Comparison of ENCODE assay signal across 27 mouse cellular contexts in genomic region chr3:69428221-69428620, GRCm38 (mm10).
A peak's percentile ranks its signal among the peaks of the same experiment; 100 is the strongest.
DNase-seq lines count a peak whose midpoint lies in the region; ATAC-seq and TF ChIP-seq lines count a peak whose summit lies in the region.
"Had no signal": no experiment of that assay in that cellular context is flagged by ENCODE, and none has a peak within 500 bp of the region (broad histone marks: within the 10 kb centered on the region; RNA-seq: fewer than 3 reads in every experiment).

No protein-coding gene starts in this region.

- WGBS in hindbrain, embryonic 11.5 days, result 21% methylated on average over 3 of the region's 3 CpGs
- 17% methylated on average over 3 of the region's 3 CpGs for WGBS in hindbrain, embryonic 16.5 days
- 7% methylated on average over 3 of the region's 3 CpGs for WGBS in midbrain, embryonic 14.5 days

- no peaks in the 10 kb centered on the region for H3K36me3 ChIP-seq in hindbrain, embryonic 11.5 days (ENCODE audit: control insufficient read depth, insufficient read depth, low read length)
- H3K36me3 ChIP-seq in hindbrain, embryonic 16.5 days (ENCODE audit: control insufficient read depth, insufficient read depth, low read length), result no peaks in the 10 kb centered on the region
- no peaks in the 10 kb centered on the region for H3K36me3 ChIP-seq in midbrain, embryonic 14.5 days (ENCODE audit: control insufficient read depth, insufficient read depth, low read length)
- H3K36me3 ChIP-seq: embryonic facial prominence, embryonic 13.5 days; heart, embryonic 12.5 days; hindbrain, embryonic 15.5 days; limb, embryonic 12.5 days had no signal

- H3K4me2 ChIP-seq in hindbrain, embryonic 11.5 days (replicated peaks; ENCODE audit: low read depth, low read length), result no peak overlapping the region
- H3K4me2 ChIP-seq in hindbrain, embryonic 16.5 days (ENCODE audit: low read length), result no peak overlapping the region
- no peak overlapping the region for H3K4me2 ChIP-seq in midbrain, embryonic 14.5 days (ENCODE audit: low read length)
- H3K4me2 ChIP-seq: embryonic facial prominence, embryonic 13.5 days; forebrain, embryonic 13.5 days; heart, embryonic 12.5 days; hindbrain, embryonic 15.5 days; limb, embryonic 12.5 days; liver, embryonic 11.5 days had no signal

- H3K27me3 ChIP-seq in hindbrain, embryonic 11.5 days (ENCODE audit: control insufficient read depth, insufficient read depth, low read length), result no peaks in the 10 kb centered on the region
- H3K27me3 ChIP-seq in hindbrain, embryonic 16.5 days (replicated peaks; ENCODE audit: control insufficient read depth, insufficient read depth, low read length), result no peaks in the 10 kb centered on the region
- H3K27me3 ChIP-seq in midbrain, embryonic 14.5 days (ENCODE audit: control insufficient read depth, insufficient read depth, low read length), result no peaks in the 10 kb centered on the region
- H3K27me3 ChIP-seq: embryonic facial prominence, embryonic 13.5 days; forebrain, embryonic 13.5 days; heart, embryonic 12.5 days; hindbrain, embryonic 15.5 days; limb, embryonic 12.5 days had no signal

- peaks cover 3% of the 10 kb centered on the region; the same call in 1 of the 2 replicates for H3K4me1 ChIP-seq in hindbrain, embryonic 11.5 days (replicated peaks; ENCODE audit: control insufficient read depth, insufficient read depth, low read length)
- H3K4me1 ChIP-seq in hindbrain, embryonic 16.5 days (ENCODE audit: control insufficient read depth, insufficient read depth, low read depth, low read length), result no peaks in the 10 kb centered on the region
- H3K4me1 ChIP-seq in midbrain, embryonic 14.5 days (ENCODE audit: control insufficient read depth, insufficient read depth, low read length), result no peaks in the 10 kb centered on the region
- H3K4me1 ChIP-seq: embryonic facial prominence, embryonic 13.5 days; hindbrain, embryonic 15.5 days had no signal

- no peak overlapping the region for H3K9ac ChIP-seq in hindbrain, embryonic 11.5 days (ENCODE audit: low read depth, low read length)
- H3K9ac ChIP-seq in hindbrain, embryonic 16.5 days (ENCODE audit: low read depth, low read length), result no peak overlapping the region
- H3K9ac ChIP-seq in midbrain, embryonic 14.5 days (replicated peaks; ENCODE audit: low read length), result no peak overlapping the region
- H3K9ac ChIP-seq: embryonic facial prominence, embryonic 13.5 days; forebrain, embryonic 13.5 days; heart, embryonic 12.5 days; hindbrain, embryonic 15.5 days; limb, embryonic 12.5 days; liver, postnatal 0 days had no signal

- peak; percentile 41 for DNase-seq in hindbrain, embryonic 11.5 days (ENCODE audit: low spot score)
- peak; percentile 51 for DNase-seq in MN1 (ENCODE audit: low spot score)
- DNase-seq in brain, embryonic 14.5 days (ENCODE audit: low read depth), result peak; percentile 44
- DNase-seq in midbrain, embryonic 14.5 days, result peak; percentile 28
- no peak for DNase-seq in cerebellum, postnatal 14 days
- DNase-seq in cerebellum, adult 8-10 months, result no peak
- DNase-seq: adrenal gland, adult 8-10 months; cerebellum, adult 9-10 months; gastrocnemius, postnatal 25 days; heart, adult 18-20 months; heart, postnatal 10 days; kidney, postnatal 25 days; liver, postnatal 0 days; thymus, postnatal 25 days had no signal

- H3K4me3 ChIP-seq in hindbrain, embryonic 11.5 days (ENCODE audit: low read depth, low read length), result no peak overlapping the region
- H3K4me3 ChIP-seq in hindbrain, embryonic 16.5 days (ENCODE audit: low read length), result no peak overlapping the region
- H3K4me3 ChIP-seq in midbrain, embryonic 14.5 days (replicated peaks; ENCODE audit: low read depth, low read length), result no peak overlapping the region
- H3K4me3 ChIP-seq: embryonic facial prominence, embryonic 13.5 days; erythroblast, embryonic 14.5 days; forebrain, embryonic 13.5 days; heart, embryonic 12.5 days; hindbrain, embryonic 15.5 days; layer of hippocampus, adult 2 months; limb, embryonic 12.5 days had no signal

- TF ChIP-seq POLR2A in brain, embryonic 14.5 days (IDR thresholded peaks at IDR 0.05; ENCODE audit: borderline replicate concordance, extremely low read depth, insufficient read depth, insufficient read length, poor library complexity, severe bottlenecking), result no peak

- H3K27ac ChIP-seq in hindbrain, embryonic 11.5 days (ENCODE audit: low read depth, low read length), result peak overlapping the region; percentile 39; the same call in 1 of the 2 replicates
- no peak overlapping the region for H3K27ac ChIP-seq in hindbrain, embryonic 16.5 days (ENCODE audit: low read depth, low read length)
- no peak overlapping the region for H3K27ac ChIP-seq in midbrain, embryonic 14.5 days (replicated peaks; ENCODE audit: low read depth, low read length)
- H3K27ac ChIP-seq: embryonic facial prominence, embryonic 13.5 days; forebrain, embryonic 13.5 days; hindbrain, embryonic 15.5 days; layer of hippocampus, adult 2 months; limb, embryonic 12.5 days; macrophage had no signal

- TF ChIP-seq CTCF in brain, embryonic 14.5 days (IDR thresholded peaks at IDR 0.05; ENCODE audit: borderline replicate concordance, extremely low read depth, insufficient read depth, insufficient read length), result no peak

- H3K9me3 ChIP-seq in hindbrain, embryonic 11.5 days (ENCODE audit: control insufficient read depth, low read length), result no peaks in the 10 kb centered on the region
- H3K9me3 ChIP-seq in hindbrain, embryonic 16.5 days (ENCODE audit: control insufficient read depth, low read length), result no peaks in the 10 kb centered on the region
- H3K9me3 ChIP-seq in midbrain, embryonic 14.5 days (ENCODE audit: control insufficient read depth, low read length), result no peaks in the 10 kb centered on the region
- H3K9me3 ChIP-seq: embryonic facial prominence, embryonic 13.5 days; forebrain, embryonic 13.5 days; heart, embryonic 12.5 days; hindbrain, embryonic 15.5 days; limb, embryonic 12.5 days had no signal

- ATAC-seq in hindbrain, embryonic 11.5 days (ENCODE audit: low FRiP score), result peak; percentile 76
- no peak for ATAC-seq in hindbrain, embryonic 16.5 days
- ATAC-seq in midbrain, embryonic 14.5 days (ENCODE audit: low FRiP score, low TSS enrichment), result 0 out of 2 replicates have a peak, but pooled peaks have one; percentile 37
- ATAC-seq: activated CD4-positive, CD25-positive, alpha-beta regulatory T cell, adult 4 months; forebrain, embryonic 13.5 days; intestine, postnatal 0 days; liver, postnatal 0 days; lung, postnatal 0 days had no signal

Comparison
In these comparisons a context has a peak if more than half of its experiments do, and no peak if none do; other contexts are left out.
1. DNase-seq: peak in hindbrain, embryonic 11.5 days (single experiment), MN1 (single experiment), brain, embryonic 14.5 days (single experiment) and midbrain, embryonic 14.5 days (single experiment); none in cerebellum, postnatal 14 days (0 of 2) and cerebellum, adult 8-10 months (single experiment).